Mouse (Mus musculus) heart, postnatal 0 days (tissue): ENCODE results near the gene Amt. TPM values are rescaled to one million over a fixed set of nuclear protein-coding genes. Genes with fewer than 3 reads are reported as not detected.
A peak's percentile ranks its signal among the peaks of the same experiment; 100 is the strongest.

Experiments used
- ATAC-seq: fragments of 200-750 bp; cut with Nextera tagmentation; 2 replicates; pipeline ENCODE4 v1.8.0; 2017; ENCODE audit warnings: low read depth, moderate number of reproducible peaks, moderate library complexity; ENCODE audit not compliant: insufficient read depth
- DNase-seq: peaks from one replicate; pipeline ENCODE4 v3.0.0-alpha.2; 2016; ENCODE audit warnings: low spot score
- H3K27ac ChIP-seq: fragments of 300-500 bp; sonication (generic); 2 replicates; pipeline ENCODE4 v1.5.1; 2014; ENCODE audit warnings: low read depth, mild to moderate bottlenecking
- H3K27me3 ChIP-seq: fragments of 300-500 bp; sonication (generic); 2 replicates; pipeline ENCODE4 v1.6.1; 2014; ENCODE audit warnings: low read length, mixed read lengths; ENCODE audit not compliant: control insufficient read depth, insufficient read depth
- H3K36me3 ChIP-seq: fragments of 300-500 bp; sonication (generic); replicated peaks from 2 replicates; pipeline ENCODE4 v1.6.1; 2014; ENCODE audit warnings: low read length, mixed read lengths; ENCODE audit not compliant: control insufficient read depth, insufficient read depth
- H3K4me1 ChIP-seq: fragments of 300-500 bp; sonication (generic); 2 replicates; pipeline ENCODE4 v1.6.1; 2014; ENCODE audit warnings: antibody characterized with exemption; ENCODE audit not compliant: control insufficient read depth, insufficient read depth
- H3K4me2 ChIP-seq: fragments of 300-500 bp; sonication (generic); 2 replicates; pipeline ENCODE4 v1.6.1; 2014; ENCODE audit warnings: low read depth, mild to moderate bottlenecking, low read length, moderate library complexity
- H3K4me3 ChIP-seq: fragments of 300-500 bp; sonication (generic); 2 replicates; pipeline ENCODE4 v1.5.1; 2014; ENCODE audit warnings: low read depth, low read length
- H3K9ac ChIP-seq: fragments of 300-500 bp; sonication (generic); replicated peaks from 2 replicates; pipeline ENCODE4 v1.6.1; 2014; ENCODE audit warnings: low read depth, low read length, mixed read lengths
- H3K9me3 ChIP-seq: fragments of 300-500 bp; sonication (generic); replicated peaks from 2 replicates; pipeline ENCODE4 v1.6.1; 2016; ENCODE audit warnings: low read length; ENCODE audit not compliant: control insufficient read depth
- CTCF ChIP-seq: IDR thresholded peaks from 2 replicates; pipeline ENCODE4 v1.5.1; 2016; ENCODE audit warnings: antibody characterized with exemption, control low read depth, low read depth
- EP300 ChIP-seq: IDR thresholded peaks from 2 replicates; pipeline ENCODE4 v1.6.1; 2016; ENCODE audit warnings: antibody characterized with exemption, low read depth
- WGBS: fragments of 180-500 bp; shearing (Covaris S2); extraction: QIAGEN DNeasy Blood & Tissue Kit; methylation state at CpG from one replicate; pipeline ENCODE4 v1.1.7; 2014; 5-methylcytosine and 5-hydroxymethylcytosine counted together
- polyA plus RNA-seq: library from polyadenylated mRNA; unstranded; fragments of >200 nt; fragmentation: Nextera tagmentation; extraction: Ambion mirVana; gene quantifications from 2 replicates; pipeline ENCODE4 v1.2.1, GENCODE M21; 2015
- total RNA-seq: library from RNA; depleted of rRNA; stranded (reverse); fragments of >200 nt; gene quantifications from 2 replicates; pipeline ENCODE4 v1.2.3, GENCODE M21; 2014; ENCODE audit warnings: low replicate concordance

The Amt gene
- total and polyA plus RNA-seq, 2 experiments from 2014 or later = 3.7 to 5.4 TPM

DNA sequence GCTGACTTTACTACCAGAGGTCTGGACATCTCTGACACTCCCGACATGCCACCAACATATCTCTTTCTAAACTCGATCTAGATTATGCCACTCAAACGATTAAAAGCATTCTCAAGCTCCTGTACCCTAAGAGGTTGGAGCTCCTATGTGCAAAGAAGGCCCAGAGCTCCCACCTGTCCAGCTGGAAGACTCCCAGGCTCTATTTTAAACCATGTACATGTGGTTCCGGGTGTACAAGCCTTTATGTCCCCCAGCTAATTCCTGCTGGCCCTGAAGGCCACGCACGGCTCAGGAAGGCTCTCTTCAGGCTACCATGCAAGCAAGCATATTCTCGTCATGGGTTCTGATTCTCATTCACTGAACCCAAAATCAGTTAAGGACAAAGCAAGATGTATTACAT is 34.8 kb upstream of the Amt start:
- Histone ChIP-seq H3K9me3 (no peaks in the 10 kb centered on the region), H3K9ac (peak overlapping the region; percentile 93; the same call in 1 of the 2 replicates), H3K4me2 (peak overlapping the region; percentile 92), H3K27ac (peak overlapping the region; percentile 100), H3K4me1 (peaks cover 25% of the 10 kb centered on the region), H3K27me3 (no peaks in the 10 kb centered on the region), H3K36me3 (no peaks in the 10 kb centered on the region; the same call in 1 of the 2 replicates), H3K4me3 (peak overlapping the region; percentile 87)
- ATAC-seq (no peak), DNase-seq (no peak)
- WGBS = 26% methylated on average over 7 of the region's 7 CpGs
- TF ChIP-seq CTCF (no peak), EP300 (no peak)

- TF ChIP-seq EP300 = no peak
- no peak for TF ChIP-seq CTCF
- H3K9me3 ChIP-seq = no peaks in the 10 kb centered on the region
- H3K27me3 ChIP-seq = no peaks in the 10 kb centered on the region
- H3K27ac ChIP-seq = peak overlapping the region; percentile 100
- 18% methylated on average over 11 of the region's 11 CpGs for WGBS
- H3K4me2 ChIP-seq = peak overlapping the region; percentile 92
- ATAC-seq (no peak), DNase-seq (peak; percentile 52)
- H3K9ac ChIP-seq = peak overlapping the region; percentile 93
- peaks cover 29% of the 10 kb centered on the region for H3K4me1 ChIP-seq
- H3K36me3 ChIP-seq = no peaks in the 10 kb centered on the region; the same call in 1 of the 2 replicates
- peak overlapping the region; percentile 87 for H3K4me3 ChIP-seq
Observed at GRCm38 (mm10) chr9:108262494-108263049, 34.1 kb upstream of the Amt start.

DNA sequence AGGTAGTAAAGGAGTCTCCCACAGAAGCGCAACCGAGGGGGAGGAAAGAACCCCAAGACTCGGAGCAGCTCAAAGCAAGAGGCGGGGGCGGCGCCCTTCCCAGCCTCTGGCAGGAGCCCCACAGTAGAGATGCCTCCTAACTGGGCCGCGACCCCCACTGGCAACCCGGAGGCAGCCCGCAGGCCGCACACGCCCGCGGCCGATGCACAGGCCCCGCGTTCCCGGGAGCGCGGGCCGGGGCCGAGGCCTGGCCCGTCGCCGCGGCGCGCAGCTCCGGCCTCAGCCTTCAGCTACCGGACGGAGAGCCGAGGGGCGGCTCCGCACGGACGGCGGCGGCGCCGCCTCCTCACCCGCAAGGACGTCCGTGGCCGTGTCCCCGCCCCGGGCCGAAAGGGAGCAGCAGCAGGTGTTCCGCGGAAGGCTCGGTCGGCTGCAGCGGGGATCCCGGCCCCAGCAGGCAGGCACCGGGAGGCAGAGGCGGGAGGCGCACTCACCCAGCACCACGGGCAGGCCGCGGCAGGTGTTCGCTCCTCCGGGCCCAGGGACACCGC is 33.4 kb upstream of the Amt start:
- Histone ChIP-seq H3K4me2 (peak overlapping the region; percentile 92), H3K4me1 (peaks cover 35% of the 10 kb centered on the region), H3K27me3 (no peaks in the 10 kb centered on the region), H3K27ac (peak overlapping the region; percentile 100), H3K36me3 (no peaks in the 10 kb centered on the region), H3K9ac (peak overlapping the region; percentile 93), H3K9me3 (no peaks in the 10 kb centered on the region), H3K4me3 (peak overlapping the region; percentile 87)
- ATAC-seq (peak; percentile 25), DNase-seq (no peak)
- under 1% methylated on average over 57 of the region's 62 CpGs for WGBS
- TF ChIP-seq EP300 = no peak
- no peak for TF ChIP-seq CTCF

DNA sequence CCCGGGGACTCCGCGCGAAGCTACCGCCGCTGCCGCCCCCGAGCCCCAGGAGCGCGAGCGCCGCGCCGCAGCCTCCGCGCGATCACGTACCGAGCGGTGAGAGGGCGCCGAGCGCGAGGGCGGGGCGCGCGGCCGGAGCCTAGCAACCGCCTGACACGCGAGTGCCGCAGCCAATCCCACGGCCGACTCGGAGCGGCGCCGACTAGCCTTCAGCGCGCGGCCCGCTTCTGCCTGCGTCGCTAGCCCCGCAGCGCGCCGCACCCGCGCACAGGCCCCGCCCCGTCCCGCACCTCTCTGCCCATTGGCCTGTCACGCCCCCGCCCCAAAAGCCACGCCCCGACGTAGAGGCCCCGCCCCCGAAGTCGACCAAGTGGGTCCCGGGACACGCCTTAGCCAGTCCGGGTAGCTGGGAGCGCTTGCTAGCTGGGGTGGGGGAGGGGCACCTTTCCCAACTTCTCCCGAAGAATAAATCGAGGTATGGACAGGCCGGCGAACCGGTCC is 32.9 kb upstream of the Amt start, which contains the start of gene Dag1:
Gene Dag1 (minus strand): TSS at position 269 of the 501 bp plus-strand sequence.
- no peaks in the 10 kb centered on the region for H3K27me3 ChIP-seq
- H3K27ac ChIP-seq = peak within 1 kb of the TSS; percentile 100
- TF ChIP-seq EP300 (no peak), CTCF (no peak)
- H3K9me3 ChIP-seq = no peaks in the 10 kb centered on the region
- no peaks in the 10 kb centered on the region for H3K36me3 ChIP-seq
- peak; percentile 93 for DNase-seq
- peaks cover 34% of the 10 kb centered on the region for H3K4me1 ChIP-seq
- H3K4me2 ChIP-seq = peak within 1 kb of the TSS; percentile 92
- WGBS = under 1% methylated on average over 51 of the region's 71 CpGs
- peak within 1 kb of the TSS; percentile 87 for H3K4me3 ChIP-seq
- ATAC-seq = peak; percentile 94
- peak within 1 kb of the TSS; percentile 93 for H3K9ac ChIP-seq

- peak overlapping the region; percentile 92 for H3K4me2 ChIP-seq
- ATAC-seq = peak; percentile 70
- peak overlapping the region; percentile 100 for H3K27ac ChIP-seq
- H3K9ac ChIP-seq = peak overlapping the region; percentile 93
- WGBS = 2% methylated on average over 10 of the region's 10 CpGs
- peaks cover 31% of the 10 kb centered on the region for H3K4me1 ChIP-seq
- H3K36me3 ChIP-seq = no peaks in the 10 kb centered on the region
- H3K9me3 ChIP-seq = no peaks in the 10 kb centered on the region
- no peak for TF ChIP-seq CTCF
- TF ChIP-seq EP300 = peak; percentile 89
- peak; percentile 78 for DNase-seq
- peak overlapping the region; percentile 87 for H3K4me3 ChIP-seq
- H3K27me3 ChIP-seq = no peaks in the 10 kb centered on the region
Observed at GRCm38 (mm10) chr9:108264191-108264921, 32.3 kb upstream of the Amt start.
